In genomic region chr1:46887908-46888307, GRCm38 (mm10) we compare ENCODE assay signal across 14 mouse cellular contexts. TPM values are rescaled to one million over a fixed set of nuclear protein-coding genes. Genes with fewer than 3 reads are reported as not detected.
DNase-seq lines count a peak whose midpoint lies in the region; ATAC-seq and TF ChIP-seq lines count a peak whose summit lies in the region.
"Had no signal": no experiment of that assay in that cellular context is flagged by ENCODE, and none has a peak within 500 bp of the region (broad histone marks: within the 10 kb centered on the region; RNA-seq: fewer than 3 reads in every experiment).

No protein-coding gene starts in this region.

- no peak for TF ChIP-seq CTCF in heart, postnatal 0 days (IDR thresholded peaks at IDR 0.05; ENCODE audit: low read depth)

- no peaks in the 10 kb centered on the region for H3K27me3 ChIP-seq in heart, postnatal 0 days (ENCODE audit: control insufficient read depth, insufficient read depth, low read length)

- no peak for DNase-seq in heart, postnatal 0 days (ENCODE audit: low spot score)
- DNase-seq in heart, postnatal 14 days: no peak
- peak; percentile 32 for DNase-seq in embryo, embryonic 11 days
- DNase-seq in forelimb bud, embryonic 11.5 days (ENCODE audit: low read depth, low spot score): peak; percentile 6
- peak; percentile 26 for DNase-seq in lung, postnatal 25 days (ENCODE audit: low spot score)
- DNase-seq in right cerebral cortex, adult 18-20 months: no peak
- DNase-seq in left cerebral cortex, adult 9 months (ENCODE audit: low spot score in 2 of 2): no peak
- DNase-seq in thymus, adult 18-20 months: no peak
- DNase-seq: cerebellum, adult 11-12 months; gastrocnemius, postnatal 14 days had no signal

- TF ChIP-seq EP300 in heart, postnatal 0 days (IDR thresholded peaks at IDR 0.05; ENCODE audit: low read depth): no peak

- H3K27ac ChIP-seq in heart, postnatal 0 days (ENCODE audit: low read depth): no peak overlapping the region
- H3K27ac ChIP-seq: hindbrain, postnatal 0 days; kidney, postnatal 0 days had no signal

- 12% methylated on average over 6 of the region's 6 CpGs for WGBS in heart, postnatal 0 days

- ATAC-seq in heart, postnatal 0 days (ENCODE audit: insufficient read depth, low read depth): no peak
- ATAC-seq: activated CD4-positive, CD25-positive, alpha-beta regulatory T cell, adult 4 months; forebrain, embryonic 14.5 days; hindbrain, postnatal 0 days had no signal

- intact Hi-C loops in heart, postnatal 14 days (cut with DNase I): no loop called here

- no peak overlapping the region for H3K4me3 ChIP-seq in heart, postnatal 0 days (ENCODE audit: low read depth, low read length)

- peak overlapping the region; percentile 17; the same call in 1 of the 2 replicates for H3K4me2 ChIP-seq in heart, postnatal 0 days (ENCODE audit: low read depth, low read length)

- peaks cover 9% of the 10 kb centered on the region for H3K4me1 ChIP-seq in heart, postnatal 0 days (ENCODE audit: control insufficient read depth, insufficient read depth)

- H3K9ac ChIP-seq in heart, postnatal 0 days (replicated peaks; ENCODE audit: low read depth, low read length): no peak overlapping the region

- no peaks in the 10 kb centered on the region for H3K9me3 ChIP-seq in heart, postnatal 0 days (replicated peaks; ENCODE audit: control insufficient read depth, low read length)

- H3K36me3 ChIP-seq in heart, postnatal 0 days (replicated peaks; ENCODE audit: control insufficient read depth, insufficient read depth, low read length): no peaks in the 10 kb centered on the region

RNA-seq across cellular contexts. Expression of gene Slc39a10, which starts 4.7 kb away (rescaled TPM):
- total RNA-seq in heart, postnatal 0 days (2014; rRNA removed; ENCODE audit: low replicate concordance): 13.8 and 29.7 TPM in 2 replicates
- polyA plus RNA-seq in heart, postnatal 0 days (2015; fragmentation: Nextera tagmentation; extraction: Ambion mirVana): 8.4 and 8.7 TPM in 2 replicates
- total RNA-seq in heart, postnatal 14 days (2021): 10 to 100 TPM; 14.0 to 15.1 TPM

Comparison
In these comparisons a context has a peak if more than half of its experiments do, and no peak if none do; other contexts are left out.
1. DNase-seq: peak in embryo, embryonic 11 days (single experiment), forelimb bud, embryonic 11.5 days (single experiment) and lung, postnatal 25 days (single experiment); none in heart, postnatal 0 days (single experiment), heart, postnatal 14 days (0 of 2), right cerebral cortex, adult 18-20 months (single experiment), left cerebral cortex, adult 9 months (0 of 2) and thymus, adult 18-20 months (0 of 2).